Mouse (Mus musculus) liver, embryonic 16.5 days (tissue): ENCODE measurements around the gene Bag6. TPM values are rescaled to one million over a fixed set of nuclear protein-coding genes. Genes with fewer than 3 reads are reported as not detected.
A peak's percentile ranks its signal among the peaks of the same experiment; 100 is the strongest.

Source experiments
- ATAC-seq: fragments of 200-750 bp; cut with Nextera tagmentation; 2 replicates; pipeline ENCODE4 v1.8.0; 2017; ENCODE audit warnings: low read depth, mild to moderate bottlenecking, moderate number of reproducible peaks, moderate library complexity
- H3K27ac ChIP-seq: fragments of 300-500 bp; sonication (generic); 2 replicates; pipeline ENCODE4 v1.5.1; 2014; ENCODE audit warnings: mild to moderate bottlenecking, low read length
- H3K27me3 ChIP-seq: fragments of 300-500 bp; sonication (generic); 2 replicates; pipeline ENCODE4 v1.6.1; 2014; ENCODE audit warnings: low read depth, low read length, mixed read lengths; ENCODE audit not compliant: control insufficient read depth, insufficient read depth
- H3K36me3 ChIP-seq: fragments of 300-500 bp; sonication (generic); 2 replicates; pipeline ENCODE4 v1.6.1; 2014; ENCODE audit warnings: mild to moderate bottlenecking; ENCODE audit not compliant: control insufficient read depth, insufficient read depth
- H3K4me1 ChIP-seq: fragments of 300-500 bp; sonication (generic); 2 replicates; pipeline ENCODE4 v1.6.1; 2014; ENCODE audit warnings: low read depth, low read length, mixed read lengths; ENCODE audit not compliant: control insufficient read depth
- H3K4me2 ChIP-seq: fragments of 300-500 bp; sonication (generic); 2 replicates; pipeline ENCODE4 v1.6.1; 2014; ENCODE audit warnings: low read depth, low read length, mixed read lengths
- H3K4me3 ChIP-seq: fragments of 300-500 bp; sonication (generic); 2 replicates; pipeline ENCODE4 v1.5.1; 2014; ENCODE audit warnings: low read depth, mild to moderate bottlenecking, low read length
- H3K9ac ChIP-seq: fragments of 300-500 bp; sonication (generic); 2 replicates; pipeline ENCODE4 v1.6.1; 2014; ENCODE audit warnings: low read depth, low read length
- H3K9me3 ChIP-seq: fragments of 300-500 bp; sonication (generic); replicated peaks from 2 replicates; pipeline ENCODE4 v1.6.1; 2016; ENCODE audit warnings: low read length; ENCODE audit not compliant: control insufficient read depth
- WGBS: fragments of 180-500 bp; shearing (Covaris S2); extraction: QIAGEN DNeasy Blood & Tissue Kit; methylation state at CpG from one replicate; pipeline ENCODE4 v1.1.7; 2014; ENCODE audit not compliant: insufficient replicate concordance; 5-methylcytosine and 5-hydroxymethylcytosine counted together
- polyA plus RNA-seq: library from polyadenylated mRNA; unstranded; fragments of >200 nt; fragmentation: Nextera tagmentation; extraction: Ambion mirVana; gene quantifications from 2 replicates; pipeline ENCODE4 v1.2.1, GENCODE M21; 2015

Bag6 gene
- polyA plus RNA-seq, 1 experiment from 2014 or later, result 21.4 TPM

DNA sequence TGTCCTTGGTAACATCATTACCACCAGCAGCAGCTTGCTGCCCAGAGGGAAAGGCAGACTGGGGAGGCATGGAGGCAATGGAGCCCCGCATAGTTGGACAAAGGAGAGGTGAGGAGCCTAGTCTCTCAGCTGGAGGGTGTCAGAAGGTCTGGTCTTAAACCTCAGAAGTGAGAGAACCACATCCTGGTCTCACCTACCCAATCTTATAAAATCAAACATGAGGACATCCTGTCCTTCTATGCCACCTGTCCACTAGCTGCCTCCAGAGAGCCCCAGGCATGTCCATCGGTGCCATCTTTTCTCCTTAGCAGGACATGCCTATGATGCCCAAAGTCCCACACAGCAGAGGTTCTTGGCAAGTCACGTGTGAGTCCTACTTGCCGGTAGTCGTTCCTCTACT is 45.1 kb downstream of the Bag6 start:
- H3K4me2 ChIP-seq, result no peak overlapping the region
- H3K9ac ChIP-seq, result no peak overlapping the region
- no peaks in the 10 kb centered on the region for H3K9me3 ChIP-seq
- no peak overlapping the region for H3K4me3 ChIP-seq
- no peaks in the 10 kb centered on the region for H3K4me1 ChIP-seq
- no peak for ATAC-seq
- no peaks in the 10 kb centered on the region for H3K36me3 ChIP-seq
- no peaks in the 10 kb centered on the region for H3K27me3 ChIP-seq
- H3K27ac ChIP-seq, result no peak overlapping the region
- WGBS, result 66% methylated on average over 5 of the region's 5 CpGs

DNA sequence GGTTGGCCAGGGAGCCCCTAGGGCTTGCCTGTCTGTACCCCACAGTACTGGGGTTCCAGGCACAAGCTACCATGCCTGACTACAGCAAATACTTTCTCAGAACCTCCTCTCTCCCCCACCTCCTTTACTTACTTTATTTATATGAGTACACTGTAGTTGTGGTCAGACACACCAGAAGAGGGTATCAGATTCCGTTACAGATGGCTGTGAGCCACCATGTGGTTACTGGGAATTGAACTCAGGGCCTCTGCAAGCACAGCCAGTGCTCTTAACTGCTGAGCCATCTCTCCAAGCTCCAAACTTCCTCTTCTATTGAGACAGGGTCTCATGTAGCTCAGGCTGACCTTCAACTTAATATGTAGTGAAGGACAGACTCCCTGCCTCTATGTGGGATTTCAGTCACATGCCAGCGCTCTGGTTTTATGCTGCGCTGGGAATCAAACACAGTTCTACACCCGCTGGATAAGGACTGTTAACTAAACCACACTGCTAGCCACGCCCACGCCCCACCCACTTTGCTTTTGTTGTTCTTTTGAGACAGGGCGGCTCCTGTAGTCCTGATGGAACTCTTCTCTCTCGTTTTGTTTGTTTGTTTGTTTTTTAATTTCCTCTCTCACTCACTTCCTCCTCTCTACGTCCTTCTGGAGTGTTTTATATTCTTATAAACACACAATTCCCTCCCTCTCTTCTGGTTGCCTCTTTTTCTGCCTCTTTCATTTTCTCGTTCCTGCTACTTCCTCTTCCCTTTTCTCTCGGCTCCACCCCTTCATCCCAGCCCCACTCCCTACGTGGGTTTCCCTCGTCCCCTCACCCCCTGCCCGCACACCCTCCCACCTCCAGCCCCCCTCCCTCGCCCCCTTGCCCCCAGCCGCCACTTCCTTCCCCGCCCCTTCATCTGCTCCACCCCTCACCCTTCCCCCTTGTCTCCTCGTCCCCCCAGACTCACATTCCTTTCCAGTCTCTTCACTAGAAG is 50.9 kb downstream of the Bag6 start:
- Histone ChIP-seq H3K4me1 (peaks cover 11% of the 10 kb centered on the region), H3K27me3 (no peaks in the 10 kb centered on the region), H3K36me3 (no peaks in the 10 kb centered on the region), H3K4me2 (peak overlapping the region; percentile 54), H3K9ac (no peak overlapping the region), H3K4me3 (peak overlapping the region; percentile 56), H3K9me3 (no peaks in the 10 kb centered on the region), H3K27ac (peak overlapping the region; percentile 18; the same call in 1 of the 2 replicates)
- ATAC-seq, result peak; percentile 27; the same call in 1 of the 2 replicates
- WGBS, result 1% methylated on average over 18 of the region's 18 CpGs

DNA sequence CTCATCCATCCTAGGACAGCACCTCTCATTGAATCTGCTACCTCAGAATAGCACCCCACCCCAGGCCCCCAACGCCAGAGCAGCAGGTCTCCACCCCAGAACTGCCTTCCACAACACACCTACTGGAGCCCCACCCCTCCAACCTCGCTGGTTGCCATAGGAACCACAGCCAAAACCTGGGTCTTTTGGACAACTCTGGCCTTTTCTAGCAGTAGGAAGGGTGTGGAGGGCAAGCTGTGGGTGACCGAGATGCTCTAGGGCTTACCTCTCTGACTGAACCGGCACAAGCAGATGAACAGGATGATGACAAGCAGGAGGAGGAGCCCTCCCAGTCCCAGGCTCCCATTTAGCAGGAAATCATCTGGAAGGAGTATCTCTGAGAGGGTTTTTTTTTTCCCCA is 51.7 kb downstream of the Bag6 start:
- peaks cover 11% of the 10 kb centered on the region for H3K4me1 ChIP-seq
- WGBS, result 0% methylated on average over 4 of the region's 4 CpGs
- H3K9ac ChIP-seq, result peak overlapping the region; percentile 15; the same call in 1 of the 2 replicates
- peak overlapping the region; percentile 54 for H3K4me2 ChIP-seq
- peak overlapping the region; percentile 56 for H3K4me3 ChIP-seq
- 0 out of 2 replicates have a peak, but pooled peaks have one; percentile 16 for ATAC-seq
- H3K36me3 ChIP-seq, result no peaks in the 10 kb centered on the region
- H3K9me3 ChIP-seq, result no peaks in the 10 kb centered on the region
- H3K27ac ChIP-seq, result peak overlapping the region; percentile 67; the same call in 1 of the 2 replicates
- no peaks in the 10 kb centered on the region for H3K27me3 ChIP-seq

DNA sequence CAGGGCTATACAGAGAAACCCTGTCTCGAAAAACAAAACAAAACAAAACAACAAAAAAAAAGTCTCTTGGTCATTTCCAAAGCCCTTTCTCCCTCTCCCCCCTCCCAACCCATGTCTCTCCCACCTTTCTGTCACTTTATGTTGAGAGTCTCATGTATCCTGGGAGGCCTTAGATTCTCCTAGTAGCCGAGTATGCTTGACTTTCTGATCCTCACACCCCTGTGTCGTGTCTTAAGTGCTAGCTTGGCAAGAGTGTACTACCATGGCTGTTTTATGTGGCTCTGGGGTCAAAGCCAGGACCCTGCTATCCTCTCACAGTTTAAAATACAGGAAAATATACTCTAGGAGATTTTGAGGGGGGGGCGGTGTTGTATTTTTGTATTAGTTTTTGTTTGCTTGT is 52.4 kb downstream of the Bag6 start:
- H3K27me3 ChIP-seq, result no peaks in the 10 kb centered on the region
- H3K4me1 ChIP-seq, result peaks cover 11% of the 10 kb centered on the region
- no peak overlapping the region for H3K9ac ChIP-seq
- H3K4me2 ChIP-seq, result peak overlapping the region; percentile 30; the same call in 1 of the 2 replicates
- H3K9me3 ChIP-seq, result no peaks in the 10 kb centered on the region
- H3K27ac ChIP-seq, result peak overlapping the region; percentile 80
- H3K4me3 ChIP-seq, result peak overlapping the region; percentile 56
- H3K36me3 ChIP-seq, result no peaks in the 10 kb centered on the region
- ATAC-seq, result no peak
- WGBS, result 52% methylated on average over 4 of the region's 4 CpGs

DNA sequence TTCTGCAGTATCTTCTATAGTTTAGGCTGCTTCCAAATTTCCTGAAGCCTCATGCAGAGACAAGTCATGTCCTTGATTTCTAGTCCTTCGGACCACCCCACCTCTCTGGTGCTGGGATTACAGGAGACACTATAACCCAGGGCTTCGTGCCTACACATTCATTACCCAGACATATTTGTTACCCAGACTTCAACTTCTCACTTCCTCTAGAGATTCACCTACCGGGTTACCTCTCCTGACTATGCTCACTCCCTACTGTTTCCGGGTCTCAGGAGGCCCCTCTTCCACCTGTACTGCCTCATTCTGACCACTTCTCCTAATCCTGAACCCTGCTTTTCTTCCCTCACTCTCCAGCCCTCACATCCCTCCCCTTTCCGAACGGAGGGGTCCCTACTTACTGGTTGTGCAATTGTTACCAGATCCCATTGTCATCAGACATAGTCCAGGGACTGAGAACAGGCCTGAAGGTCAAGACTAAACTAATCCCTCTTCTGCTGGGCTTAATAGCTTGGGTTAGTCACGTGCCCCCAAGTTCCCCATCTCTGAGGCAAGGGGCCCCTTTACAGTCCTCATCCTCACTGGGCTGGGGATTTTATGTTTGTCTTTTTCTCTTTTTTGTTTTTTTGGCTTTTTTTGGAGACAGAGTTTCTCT is 53.1 kb downstream of the Bag6 start, which contains the start of gene Lst1:
TSS of gene Lst1 (minus strand) at position 481 of the 652 bp plus-strand sequence.
- Histone ChIP-seq H3K4me3 (peak within 1 kb of the TSS; percentile 32), H3K4me1 (peaks cover 11% of the 10 kb centered on the region), H3K27ac (peak within 1 kb of the TSS; percentile 80), H3K9ac (no peak within 1 kb of the TSS), H3K4me2 (peak within 1 kb of the TSS; percentile 30; the same call in 1 of the 2 replicates), H3K36me3 (no peaks in the 10 kb centered on the region), H3K9me3 (no peaks in the 10 kb centered on the region), H3K27me3 (no peaks in the 10 kb centered on the region)
- WGBS, result 28% methylated on average over 7 of the region's 7 CpGs
- ATAC-seq, result no peak

DNA sequence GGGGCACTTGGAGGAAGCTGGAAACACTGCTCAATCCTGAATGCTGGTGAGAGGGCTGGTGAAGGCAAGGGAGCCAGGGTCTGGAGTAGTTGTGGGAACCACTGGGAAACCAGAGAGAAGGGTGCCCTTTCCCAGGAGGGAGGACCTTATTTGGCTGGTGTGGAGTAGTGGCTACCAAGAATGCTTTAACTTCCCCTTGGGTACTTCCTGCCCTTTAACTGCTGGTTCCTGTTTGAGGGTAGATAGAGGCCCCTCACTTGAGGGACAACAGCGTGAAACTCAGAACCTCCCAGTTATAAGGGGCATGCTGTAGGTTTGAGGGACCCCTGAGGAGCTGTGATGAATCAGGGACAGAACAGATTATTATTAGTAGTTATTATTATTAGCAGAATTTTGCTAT is 54.2 kb downstream of the Bag6 start:
- Histone ChIP-seq H3K4me1 (peaks cover 11% of the 10 kb centered on the region), H3K27me3 (peaks cover 3% of the 10 kb centered on the region), H3K36me3 (no peaks in the 10 kb centered on the region), H3K9me3 (no peaks in the 10 kb centered on the region), H3K9ac (no peak overlapping the region), H3K4me3 (no peak overlapping the region), H3K4me2 (0 out of 2 replicates have a peak overlapping the region, but pooled peaks have one; percentile 0), H3K27ac (peak overlapping the region; percentile 80)
- ATAC-seq, result peak; percentile 20; the same call in 1 of the 2 replicates
- WGBS, result 3% methylated on average over 1 of the region's 1 CpGs

DNA sequence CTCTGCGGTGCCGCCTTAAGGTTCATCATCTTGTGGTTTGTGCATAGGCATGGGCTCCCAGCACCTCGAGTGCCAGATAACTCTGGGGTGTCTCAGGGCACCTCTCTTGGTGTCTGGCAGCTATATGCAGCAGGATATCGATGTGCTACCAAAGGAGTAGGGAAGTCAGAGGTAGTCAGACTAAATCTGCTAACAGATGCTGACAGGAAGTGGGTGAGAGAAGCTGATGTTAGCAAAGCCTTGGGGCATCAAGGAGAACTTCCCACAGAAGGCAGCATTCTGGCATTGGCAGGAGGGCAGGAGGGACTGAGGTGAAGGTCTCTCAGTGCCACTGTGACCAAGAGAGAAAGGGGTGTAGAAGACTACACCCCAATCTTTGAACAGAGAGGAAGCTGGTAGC is 55.1 kb downstream of the Bag6 start:
- Histone ChIP-seq H3K9me3 (no peaks in the 10 kb centered on the region), H3K27ac (peak overlapping the region; percentile 80), H3K27me3 (peaks cover 12% of the 10 kb centered on the region), H3K4me3 (no peak overlapping the region), H3K36me3 (no peaks in the 10 kb centered on the region), H3K9ac (no peak overlapping the region), H3K4me2 (no peak overlapping the region), H3K4me1 (peaks cover 14% of the 10 kb centered on the region)
- WGBS, result 12% methylated on average over 4 of the region's 4 CpGs
- ATAC-seq, result no peak

DNA sequence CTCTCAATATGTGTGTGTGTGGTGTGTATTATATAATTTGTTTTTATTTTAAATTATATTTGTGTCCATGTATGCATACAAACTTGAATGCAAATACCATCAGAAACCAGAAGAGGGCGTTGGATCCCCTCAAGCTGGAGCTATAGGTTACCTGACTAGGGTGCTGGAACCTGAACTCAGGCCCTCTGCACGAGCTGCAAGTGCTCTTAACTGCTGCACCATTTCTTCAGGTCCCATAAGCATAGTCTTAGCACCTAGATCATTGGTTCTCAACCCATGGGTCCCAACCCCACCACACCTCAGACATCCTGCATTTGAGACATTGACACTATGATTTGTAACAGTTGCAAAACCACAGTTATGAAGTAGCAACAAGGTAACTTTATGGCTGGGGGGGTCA is 56.7 kb downstream of the Bag6 start:
- peaks cover 28% of the 10 kb centered on the region for H3K27me3 ChIP-seq
- no peak for ATAC-seq
- H3K9ac ChIP-seq, result no peak overlapping the region
- no peaks in the 10 kb centered on the region for H3K36me3 ChIP-seq
- peaks cover 12% of the 10 kb centered on the region for H3K4me1 ChIP-seq
- no peak overlapping the region for H3K4me3 ChIP-seq
- H3K9me3 ChIP-seq, result no peaks in the 10 kb centered on the region
- H3K4me2 ChIP-seq, result no peak overlapping the region
- 38% methylated on average over 2 of the region's 2 CpGs for WGBS
- no peak overlapping the region; the same call in 1 of the 2 replicates for H3K27ac ChIP-seq
